Mouse (Mus musculus): ENCODE results near the gene Apobec4.
"Not testable (repeated sequence)": the region's sequence is repeated elsewhere in the genome, so short reads cannot be mapped to it uniquely, and the experiment has no call there.

GRCm38 (mm10) chr1:152774601-152775000 is 24.2 kb downstream of the Apobec4 start:
- TF ChIP-seq CTCF (IDR thresholded peaks at IDR 0.05); EP300 (IDR thresholded peaks at IDR 0.05; ENCODE audit: insufficient read depth, low read depth, low read length); POLR2A (IDR thresholded peaks at IDR 0.05; ENCODE audit: insufficient read depth, low read depth, low read length): not testable (repeated sequence)

Measured in heart, adult 2 months (tissue).